Mouse (Mus musculus): ENCODE results near the gene Vps13a. TPM values are rescaled to one million over a fixed set of nuclear protein-coding genes. Genes with fewer than 3 reads are reported as not detected.

The Vps13a gene
- total RNA-seq, 1 experiment: 25.7 TPM

GRCm38 (mm10) chr19:16593975-16594317 is 186.8 kb downstream of the Vps13a start:
- H3K4me1 ChIP-seq (ENCODE audit: control insufficient read depth in 2 of 2, insufficient read depth in 2 of 2, low read length in 2 of 2, poor library complexity in 1 of 2): peaks cover 0 to 6% of the 10 kb centered on the region in 2 experiments; a peak in 1 of 4 replicates
- no peaks in the 10 kb centered on the region for H3K9me3 ChIP-seq (ENCODE audit: control insufficient read depth, insufficient read depth, low read depth, low read length)
- no peak overlapping the region for H3K9ac ChIP-seq (ENCODE audit: insufficient read depth, low read depth, low read length, poor library complexity, severe bottlenecking)
- no peaks in the 10 kb centered on the region for H3K36me3 ChIP-seq (ENCODE audit: control insufficient read depth, insufficient read depth, low read length, poor library complexity, severe bottlenecking)
- in situ Hi-C loops (cut with MboI; ENCODE audit: low sequenced_read_pairs in 2 of 2, unreplicated experiment in 2 of 2): no loop called here
- DNase-seq (ENCODE audit: low read depth, low spot score): no peak
- H3K4me3 ChIP-seq (ENCODE audit: insufficient read depth in 1 of 2, low read depth in 1 of 2, low read length in 2 of 2, poor library complexity in 1 of 2, severe bottlenecking in 1 of 2): no peak overlapping the region
- TF ChIP-seq HCFC1 (IDR thresholded peaks at IDR 0.05; ENCODE audit: borderline replicate concordance, insufficient read depth, low read length): no peak
- TF ChIP-seq MAFK (IDR thresholded peaks at IDR 0.05; ENCODE audit: insufficient read depth, low read depth, low read length): no peak
- no peak for TF ChIP-seq ZNF384 (IDR thresholded peaks at IDR 0.05; ENCODE audit: low read depth, low read length)
- TF ChIP-seq CHD2 (IDR thresholded peaks at IDR 0.05; ENCODE audit: low read depth, low read length): no peak
- H3K27ac ChIP-seq (ENCODE audit: insufficient read depth, low read depth, low read length, poor library complexity, severe bottlenecking): no peak overlapping the region

DNA sequence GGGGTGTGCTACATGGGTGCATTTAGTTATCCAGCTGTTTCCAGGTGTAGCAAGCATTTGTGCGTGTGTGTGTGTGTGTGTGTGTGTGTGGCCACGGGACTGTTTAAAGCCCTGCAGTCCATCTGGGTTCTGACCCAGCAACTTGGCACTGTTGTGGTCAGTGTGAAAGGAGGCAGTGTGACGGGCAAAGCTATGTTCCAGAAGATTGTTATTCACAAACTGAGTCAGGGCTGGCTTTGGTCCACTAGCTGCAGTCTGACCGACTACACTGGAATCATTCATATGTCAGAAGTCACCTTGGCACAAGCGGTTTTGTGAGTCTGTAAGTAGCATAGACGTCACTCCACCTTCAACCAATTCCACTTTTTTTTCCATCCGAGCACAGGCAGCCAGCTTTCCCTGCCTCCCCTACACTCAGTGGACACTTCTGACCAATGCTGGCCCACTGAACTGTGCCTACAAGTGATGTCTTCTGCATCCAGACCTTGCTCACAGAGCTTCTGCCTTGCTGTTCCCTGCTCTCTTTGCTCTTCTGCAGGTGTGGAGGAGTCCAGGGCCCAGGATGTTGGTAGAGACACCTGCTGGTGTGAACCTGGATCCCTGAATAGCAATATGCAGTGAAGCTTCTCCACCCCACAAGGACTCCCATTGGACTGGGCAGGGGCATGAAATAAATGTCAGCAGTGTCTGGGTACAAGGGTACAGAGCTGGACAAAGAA is 187.3 kb downstream of the Vps13a start:
- H3K27ac ChIP-seq (ENCODE audit: insufficient read depth, low read depth, low read length, poor library complexity, severe bottlenecking): no peak overlapping the region
- no peak for DNase-seq (ENCODE audit: low read depth, low spot score)
- H3K4me3 ChIP-seq (ENCODE audit: insufficient read depth in 1 of 2, low read depth in 1 of 2, low read length in 2 of 2, poor library complexity in 1 of 2, severe bottlenecking in 1 of 2): no peak overlapping the region
- in situ Hi-C loops (cut with MboI; ENCODE audit: low sequenced_read_pairs in 2 of 2, unreplicated experiment in 2 of 2): no loop called here
- H3K9me3 ChIP-seq (ENCODE audit: control insufficient read depth, insufficient read depth, low read depth, low read length): no peaks in the 10 kb centered on the region
- H3K9ac ChIP-seq (ENCODE audit: insufficient read depth, low read depth, low read length, poor library complexity, severe bottlenecking): no peak overlapping the region
- no peaks in the 10 kb centered on the region for H3K36me3 ChIP-seq (ENCODE audit: control insufficient read depth, insufficient read depth, low read length, poor library complexity, severe bottlenecking)
- TF ChIP-seq MAFK (IDR thresholded peaks at IDR 0.05; ENCODE audit: insufficient read depth, low read depth, low read length): no peak
- no peak for TF ChIP-seq ZNF384 (IDR thresholded peaks at IDR 0.05; ENCODE audit: low read depth, low read length)
- TF ChIP-seq HCFC1 (IDR thresholded peaks at IDR 0.05; ENCODE audit: borderline replicate concordance, insufficient read depth, low read length): no peak
- TF ChIP-seq ZC3H11A (IDR thresholded peaks at IDR 0.05; ENCODE audit: borderline replicate concordance, low read depth, low read length): no peak
- no peak for TF ChIP-seq CHD2 (IDR thresholded peaks at IDR 0.05; ENCODE audit: low read depth, low read length)
- H3K4me1 ChIP-seq (ENCODE audit: control insufficient read depth in 2 of 2, insufficient read depth in 2 of 2, low read length in 2 of 2, poor library complexity in 1 of 2): peaks cover 0 to under 1% of the 10 kb centered on the region in 2 experiments; a peak in 1 of 4 replicates

GRCm38 (mm10) chr19:16585379-16585778 is 195.4 kb downstream of the Vps13a start:
- no peaks in the 10 kb centered on the region for H3K9me3 ChIP-seq (ENCODE audit: control insufficient read depth, insufficient read depth, low read depth, low read length)
- in situ Hi-C loops (cut with MboI; ENCODE audit: low sequenced_read_pairs in 2 of 2, unreplicated experiment in 2 of 2): no loop called here
- no peak overlapping the region for H3K27ac ChIP-seq (ENCODE audit: insufficient read depth, low read depth, low read length, poor library complexity, severe bottlenecking)
- DNase-seq (ENCODE audit: low read depth, low spot score): peak; percentile 72
- H3K36me3 ChIP-seq (ENCODE audit: control insufficient read depth, insufficient read depth, low read length, poor library complexity, severe bottlenecking): no peaks in the 10 kb centered on the region
- no peaks in the 10 kb centered on the region for H3K4me1 ChIP-seq (ENCODE audit: control insufficient read depth in 2 of 2, insufficient read depth in 2 of 2, low read length in 2 of 2, poor library complexity in 1 of 2)
- no peak overlapping the region for H3K4me3 ChIP-seq (ENCODE audit: insufficient read depth in 1 of 2, low read depth in 1 of 2, low read length in 2 of 2, poor library complexity in 1 of 2, severe bottlenecking in 1 of 2)
- no peak overlapping the region for H3K9ac ChIP-seq (ENCODE audit: insufficient read depth, low read depth, low read length, poor library complexity, severe bottlenecking)
- TF ChIP-seq ZNF384 (IDR thresholded peaks at IDR 0.05; ENCODE audit: low read depth, low read length) (no peak), ZC3H11A (IDR thresholded peaks at IDR 0.05; ENCODE audit: borderline replicate concordance, low read depth, low read length) (0 out of 2 replicates have a peak, but pooled peaks have one; percentile 34)

GRCm38 (mm10) chr19:16584546-16584945 is 196.2 kb downstream of the Vps13a start:
- in situ Hi-C loops (cut with MboI; ENCODE audit: low sequenced_read_pairs in 2 of 2, unreplicated experiment in 2 of 2): no loop called here
- no peak for TF ChIP-seq HCFC1 (IDR thresholded peaks at IDR 0.05; ENCODE audit: borderline replicate concordance, insufficient read depth, low read length)
- TF ChIP-seq CHD2 (IDR thresholded peaks at IDR 0.05; ENCODE audit: low read depth, low read length): no peak
- no peak overlapping the region for H3K27ac ChIP-seq (ENCODE audit: insufficient read depth, low read depth, low read length, poor library complexity, severe bottlenecking)
- no peaks in the 10 kb centered on the region for H3K4me1 ChIP-seq (ENCODE audit: control insufficient read depth in 2 of 2, insufficient read depth in 2 of 2, low read length in 2 of 2, poor library complexity in 1 of 2)
- H3K36me3 ChIP-seq (ENCODE audit: control insufficient read depth, insufficient read depth, low read length, poor library complexity, severe bottlenecking): no peaks in the 10 kb centered on the region
- H3K9ac ChIP-seq (ENCODE audit: insufficient read depth, low read depth, low read length, poor library complexity, severe bottlenecking): no peak overlapping the region
- H3K4me3 ChIP-seq (ENCODE audit: insufficient read depth in 1 of 2, low read depth in 1 of 2, low read length in 2 of 2, poor library complexity in 1 of 2, severe bottlenecking in 1 of 2): no peak overlapping the region
- H3K9me3 ChIP-seq (ENCODE audit: control insufficient read depth, insufficient read depth, low read depth, low read length): no peaks in the 10 kb centered on the region
- DNase-seq (ENCODE audit: low read depth, low spot score): no peak

DNA sequence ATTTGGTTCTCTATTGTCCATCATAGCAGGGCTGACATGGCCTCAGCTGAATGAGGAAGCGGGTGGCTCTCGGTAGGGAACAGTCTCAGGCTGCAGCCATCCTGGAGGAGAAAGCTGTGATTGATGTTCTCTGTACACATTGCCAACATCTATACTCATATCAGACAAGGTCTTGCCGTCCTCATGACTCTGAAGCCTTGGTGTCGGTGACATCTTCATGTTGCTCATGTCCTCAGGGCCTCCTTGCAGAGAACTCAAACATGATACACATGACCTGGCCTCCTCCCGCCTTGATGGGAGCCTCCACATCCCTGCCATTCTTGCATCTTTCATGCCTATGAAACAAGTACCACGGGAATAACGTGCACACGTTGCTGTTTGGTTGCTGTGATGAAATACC is 200.2 kb downstream of the Vps13a start:
- no peak overlapping the region for H3K4me3 ChIP-seq (ENCODE audit: insufficient read depth in 1 of 2, low read depth in 1 of 2, low read length in 2 of 2, poor library complexity in 1 of 2, severe bottlenecking in 1 of 2)
- no peak for TF ChIP-seq HCFC1 (IDR thresholded peaks at IDR 0.05; ENCODE audit: borderline replicate concordance, insufficient read depth, low read length)
- no peak for TF ChIP-seq CHD2 (IDR thresholded peaks at IDR 0.05; ENCODE audit: low read depth, low read length)
- H3K9me3 ChIP-seq (ENCODE audit: control insufficient read depth, insufficient read depth, low read depth, low read length): no peaks in the 10 kb centered on the region
- no peak for DNase-seq (ENCODE audit: low read depth, low spot score)
- no peaks in the 10 kb centered on the region for H3K36me3 ChIP-seq (ENCODE audit: control insufficient read depth, insufficient read depth, low read length, poor library complexity, severe bottlenecking)
- no peak overlapping the region for H3K27ac ChIP-seq (ENCODE audit: insufficient read depth, low read depth, low read length, poor library complexity, severe bottlenecking)
- in situ Hi-C loops (cut with MboI; ENCODE audit: low sequenced_read_pairs in 2 of 2, unreplicated experiment in 2 of 2): no loop called here
- H3K9ac ChIP-seq (ENCODE audit: insufficient read depth, low read depth, low read length, poor library complexity, severe bottlenecking): no peak overlapping the region
- no peaks in the 10 kb centered on the region for H3K4me1 ChIP-seq (ENCODE audit: control insufficient read depth in 2 of 2, insufficient read depth in 2 of 2, low read length in 2 of 2, poor library complexity in 1 of 2)

All from ES-E14 (cell line).